Mouse (Mus musculus) CH12.LX (cell line): ENCODE results near the gene Trim17.

Experiments used
- CTCF ChIP-seq, 2 experiments: IDR thresholded peaks in 1 of 2; conservative IDR thresholded peaks in 1 of 2; 2 replicates each; pipeline ENCODE4 v1.5.1; 2011 to 2012; ENCODE audit warnings: low read depth in 2 of 2, low read length in 2 of 2, improper control_type of control experiment in 1 of 2, inconsistent platforms in 1 of 2, mild to moderate bottlenecking in 1 of 2, moderate library complexity in 1 of 2
- ETS1 ChIP-seq: conservative IDR thresholded peaks from 2 replicates; pipeline ENCODE4 v1.6.1; 2012; ENCODE audit warnings: low read depth, mild to moderate bottlenecking, inconsistent platforms, low read length, improper control_type of control experiment, moderate library complexity
- USF2 ChIP-seq: conservative IDR thresholded peaks from 2 replicates; pipeline ENCODE4 v1.6.1; 2011; ENCODE audit warnings: low read depth, low read length, improper control_type of control experiment

DNA sequence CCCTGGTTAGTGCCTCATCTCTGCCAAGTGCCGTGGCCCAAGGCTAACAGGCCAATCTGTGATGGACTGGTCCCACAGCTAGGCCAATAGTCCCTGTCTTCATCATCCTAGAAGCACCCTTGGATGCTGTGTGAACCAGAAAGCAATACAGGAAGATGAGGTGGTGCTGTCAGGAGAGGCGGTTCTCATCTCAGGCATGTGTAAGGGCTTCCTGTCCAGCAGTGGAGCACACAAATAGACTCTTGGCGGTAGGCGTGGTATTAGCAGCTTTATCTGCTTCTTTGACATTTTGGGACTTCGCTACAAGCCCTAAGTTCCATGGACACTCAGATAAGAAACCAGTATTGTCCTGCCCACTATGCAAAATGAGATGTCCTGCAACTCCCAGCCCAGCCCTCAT is 43.1 kb downstream of the Trim17 start:
- TF ChIP-seq USF2 (no peak), ETS1 (no peak), CTCF (conservative IDR thresholded peaks at IDR 0.05 in 1 of 2, IDR thresholded peaks at IDR 0.05 in 1 of 2; ENCODE audit: low read depth in 2 of 2, low read length in 2 of 2) (no peak)
